Mouse (Mus musculus) A20 (cell line): ENCODE measurements around the gene Pip5k1b.

ENCODE experiments used
- DNase-seq: peaks from one replicate; pipeline ENCODE4 v3.0.0-alpha.2; 2011; ENCODE audit warnings: low read depth, low spot score

Gene Pip5k1b

GRCm38 (mm10) chr19:24543386-24544350 lies 12.0 kb downstream of the Pip5k1b start:
- no peak for DNase-seq

GRCm38 (mm10) chr19:24542293-24542675 lies 13.4 kb downstream of the Pip5k1b start:
- DNase-seq = no peak

GRCm38 (mm10) chr19:24541669-24542292 lies 13.9 kb downstream of the Pip5k1b start:
- DNase-seq = no peak

DNA sequence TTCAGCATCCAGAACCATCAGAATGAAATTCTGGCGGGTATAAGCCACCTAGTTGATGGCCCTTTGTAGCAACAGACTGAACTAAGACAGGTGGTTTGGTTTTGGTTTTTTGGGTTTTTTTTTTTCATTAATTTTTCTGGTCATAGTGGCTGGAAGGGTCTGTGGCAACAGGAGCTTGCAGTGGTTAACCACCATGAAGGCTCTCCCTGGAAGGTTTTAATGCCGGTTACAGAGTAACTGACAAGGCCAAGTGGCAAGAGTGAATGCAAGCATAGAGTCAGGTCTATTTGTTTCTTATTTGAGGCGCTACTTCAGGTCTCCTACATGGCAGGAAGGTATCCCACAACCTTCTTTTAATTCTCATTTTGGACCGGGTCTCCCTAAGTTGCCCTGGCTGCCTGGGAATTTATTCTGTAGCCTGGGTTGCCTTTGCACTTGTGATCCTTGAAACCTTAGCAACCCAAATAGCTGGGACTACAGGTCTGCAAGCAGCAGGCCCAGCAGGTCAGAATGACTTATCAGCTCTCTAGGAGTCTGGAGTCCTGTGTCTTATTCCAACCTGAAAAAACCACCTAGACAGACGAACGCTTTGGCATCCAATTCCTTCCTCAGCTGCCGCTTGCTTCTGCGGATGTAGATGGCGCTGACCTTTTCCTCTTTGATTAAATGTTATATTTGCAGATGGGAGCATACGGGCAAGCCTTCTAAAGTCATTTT lies 14.6 kb downstream of the Pip5k1b start:
- DNase-seq = no peak

GRCm38 (mm10) chr19:24539041-24539440 lies 16.6 kb downstream of the Pip5k1b start:
- no peak for DNase-seq

GRCm38 (mm10) chr19:24538181-24538580 lies 17.5 kb downstream of the Pip5k1b start:
- no peak for DNase-seq

- no peak for DNase-seq
Observed at GRCm38 (mm10) chr19:24537691-24538090, 18.0 kb downstream of the Pip5k1b start.

DNA sequence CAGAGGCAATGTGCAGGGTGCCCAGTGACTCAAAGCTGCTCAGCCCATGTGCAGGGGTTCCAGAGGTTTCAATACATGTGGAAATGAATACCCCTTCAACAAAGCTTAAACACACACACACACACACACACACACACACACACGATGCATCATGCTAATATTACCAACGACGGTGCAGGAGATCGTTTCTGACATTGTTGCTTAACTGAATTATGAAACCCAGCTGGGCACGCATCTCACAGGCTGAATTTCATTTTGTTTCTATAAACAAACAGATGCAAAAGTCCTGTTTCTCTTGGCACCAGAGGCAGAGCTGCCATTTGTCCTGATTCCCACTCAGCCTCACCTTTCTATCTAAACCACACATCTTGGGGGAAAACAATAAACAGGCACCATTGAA lies 18.8 kb downstream of the Pip5k1b start:
- no peak for DNase-seq

GRCm38 (mm10) chr19:24536280-24536679 lies 19.4 kb downstream of the Pip5k1b start:
- DNase-seq = no peak

- no peak for DNase-seq
Observed at GRCm38 (mm10) chr19:24535161-24535560, 20.5 kb downstream of the Pip5k1b start.

DNA sequence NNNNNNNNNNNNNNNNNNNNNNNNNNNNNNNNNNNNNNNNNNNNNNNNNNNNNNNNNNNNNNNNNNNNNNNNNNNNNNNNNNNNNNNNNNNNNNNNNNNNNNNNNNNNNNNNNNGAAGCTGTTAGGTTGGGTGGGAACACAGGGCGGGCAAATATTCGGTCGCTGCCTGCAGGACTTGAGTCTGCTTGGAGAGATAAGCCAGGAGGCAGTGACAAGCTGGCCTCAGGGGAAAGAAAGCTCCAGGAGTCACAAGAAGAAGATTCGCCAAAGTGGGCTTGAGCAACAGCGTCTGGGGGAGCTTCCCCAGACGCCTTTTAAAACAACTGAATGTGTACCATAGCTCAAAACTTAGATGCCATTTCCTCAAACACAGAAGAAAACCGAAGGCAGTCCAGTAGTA lies 20.9 kb downstream of the Pip5k1b start:
- DNase-seq = no peak

- DNase-seq = no peak
Observed at GRCm38 (mm10) chr19:24528910-24529561, 26.6 kb downstream of the Pip5k1b start.

DNA sequence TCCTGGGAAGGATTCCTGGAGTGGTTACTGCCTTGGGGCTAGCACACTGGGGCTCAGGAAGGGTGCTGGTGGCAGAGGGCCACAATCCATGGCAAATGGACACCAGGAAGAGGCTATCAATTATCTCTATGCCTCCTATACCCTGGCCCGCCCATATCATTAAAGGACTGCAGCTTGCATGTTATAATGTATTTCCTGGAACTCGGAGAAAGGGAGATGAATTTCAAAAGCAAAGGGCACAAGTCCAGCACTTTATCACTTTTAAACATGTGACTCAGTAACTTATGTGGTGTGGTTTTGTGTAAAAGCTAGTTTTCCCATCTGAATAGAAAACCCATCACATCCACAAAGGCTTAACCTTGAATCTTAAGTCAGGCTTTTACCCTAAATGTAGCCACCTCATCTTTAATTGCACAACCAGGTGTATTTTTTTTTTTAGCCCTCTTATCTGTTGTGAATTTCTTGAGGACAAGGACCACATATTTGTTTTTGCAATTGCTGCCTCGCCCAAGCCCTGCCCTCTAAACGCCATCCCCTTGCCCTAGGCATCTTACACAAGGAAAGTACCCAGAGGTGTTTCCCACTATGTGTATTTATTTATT lies 27.4 kb downstream of the Pip5k1b start:
- DNase-seq = no peak

DNA sequence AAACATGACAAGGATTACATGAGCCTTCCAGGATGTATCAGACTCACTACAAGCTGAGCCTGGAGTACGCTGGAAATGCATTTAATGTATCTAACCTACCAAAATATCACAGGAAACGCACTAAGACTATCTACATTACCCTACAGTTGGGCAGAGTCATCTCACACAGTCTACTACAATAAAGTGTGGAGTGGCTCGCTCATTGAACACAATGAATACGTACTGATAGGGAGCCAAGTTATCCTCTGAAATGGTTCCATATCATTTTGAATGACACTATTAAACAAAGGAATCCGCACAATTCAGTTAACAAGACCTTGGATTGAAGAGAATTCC lies 28.1 kb downstream of the Pip5k1b start:
- no peak for DNase-seq

GRCm38 (mm10) chr19:24526731-24527612 lies 28.7 kb downstream of the Pip5k1b start:
- no peak for DNase-seq

GRCm38 (mm10) chr19:24523476-24524313 lies 32.0 kb downstream of the Pip5k1b start:
- DNase-seq = no peak

DNA sequence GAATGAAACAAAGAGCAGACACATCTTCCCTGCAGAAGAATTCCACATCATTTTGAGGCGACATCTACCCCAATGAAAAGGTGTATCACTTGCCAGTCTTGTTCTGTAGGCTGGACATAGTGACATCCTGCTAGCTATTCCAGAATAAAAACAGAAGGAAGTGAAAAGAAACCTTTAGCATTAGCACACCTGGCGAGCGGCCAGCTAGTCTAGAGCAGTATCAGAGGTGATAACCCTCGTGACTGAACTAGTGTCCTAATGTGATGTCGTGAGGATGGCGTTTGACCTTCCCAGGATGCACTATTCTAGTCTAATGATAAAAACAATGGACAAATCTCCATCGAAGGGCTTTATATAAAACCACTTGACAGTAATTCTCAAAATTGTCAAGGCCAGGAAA lies 33.7 kb downstream of the Pip5k1b start:
- no peak for DNase-seq

- no peak for DNase-seq
Observed at GRCm38 (mm10) chr19:24521146-24521545, 34.5 kb downstream of the Pip5k1b start.

GRCm38 (mm10) chr19:24519732-24520409 lies 35.8 kb downstream of the Pip5k1b start:
- no peak for DNase-seq
